Mouse (Mus musculus): ENCODE measurements around the gene Stra6. TPM values are rescaled to one million over a fixed set of nuclear protein-coding genes. Genes with fewer than 3 reads are reported as not detected.

Stra6 gene
- polyA plus RNA-seq, 1 experiment from 2014 or later = 4.0 TPM

GRCm38 (mm10) chr9:58143419-58143818 lies 79.8 kb downstream of the Stra6 start:
- Histone ChIP-seq H3K27ac (ENCODE audit: low read depth) (peak overlapping the region; percentile 73), H3K4me1 (ENCODE audit: insufficient read depth) (peaks cover 9% of the 10 kb centered on the region; the same call in 1 of the 2 replicates), H3K4me2 (no peak overlapping the region), H3K27me3 (ENCODE audit: insufficient read depth, low read length) (no peaks in the 10 kb centered on the region), H3K4me3 (ENCODE audit: low read depth, low read length) (no peak overlapping the region), H3K9ac (no peak overlapping the region), H3K9me3 (ENCODE audit: low read depth, low read length) (no peaks in the 10 kb centered on the region), H3K36me3 (ENCODE audit: insufficient read depth) (no peaks in the 10 kb centered on the region)
- TF ChIP-seq CTCF (IDR thresholded peaks at IDR 0.05; ENCODE audit: low read depth) = no peak
- peak; percentile 92 for DNase-seq
- peak; percentile 83 for ATAC-seq (ENCODE audit: insufficient read depth)
- WGBS = 12% methylated on average over 7 of the region's 7 CpGs

- Histone ChIP-seq H3K36me3 (ENCODE audit: insufficient read depth) (no peaks in the 10 kb centered on the region), H3K9me3 (ENCODE audit: low read depth, low read length) (no peaks in the 10 kb centered on the region), H3K4me1 (ENCODE audit: insufficient read depth) (peaks cover 7% of the 10 kb centered on the region; the same call in 1 of the 2 replicates), H3K4me3 (ENCODE audit: low read depth, low read length) (no peak overlapping the region), H3K4me2 (no peak overlapping the region), H3K9ac (no peak overlapping the region), H3K27me3 (ENCODE audit: insufficient read depth, low read length) (no peaks in the 10 kb centered on the region), H3K27ac (ENCODE audit: low read depth) (no peak overlapping the region)
- no peak for ATAC-seq (ENCODE audit: insufficient read depth)
- DNase-seq = no peak
- 67% methylated on average over 1 of the region's 1 CpGs for WGBS
- TF ChIP-seq CTCF (IDR thresholded peaks at IDR 0.05; ENCODE audit: low read depth) = no peak
These were observed 81.1 kb downstream of the Stra6 start for GRCm38 (mm10) chr9:58144664-58145063.

- H3K27ac ChIP-seq (ENCODE audit: low read depth) = no peak overlapping the region
- no peaks in the 10 kb centered on the region for H3K27me3 ChIP-seq (ENCODE audit: insufficient read depth, low read length)
- no peaks in the 10 kb centered on the region; the same call in 1 of the 2 replicates for H3K36me3 ChIP-seq (ENCODE audit: insufficient read depth)
- no peak overlapping the region for H3K4me2 ChIP-seq
- no peaks in the 10 kb centered on the region for H3K9me3 ChIP-seq (ENCODE audit: low read depth, low read length)
- no peak for DNase-seq
- no peak for TF ChIP-seq CTCF (IDR thresholded peaks at IDR 0.05; ENCODE audit: low read depth)
- H3K4me3 ChIP-seq (ENCODE audit: low read depth, low read length) = no peak overlapping the region
- no peak for ATAC-seq (ENCODE audit: insufficient read depth)
- H3K9ac ChIP-seq = no peak overlapping the region
- H3K4me1 ChIP-seq (ENCODE audit: insufficient read depth) = 0 out of 2 replicates have a peak, but pooled peaks cover under 1% of the 10 kb centered on the region
- WGBS = 82% methylated on average over 5 of the region's 5 CpGs
These were observed 81.8 kb downstream of the Stra6 start for GRCm38 (mm10) chr9:58145417-58145816.

- Histone ChIP-seq H3K4me2 (no peak overlapping the region), H3K9ac (no peak overlapping the region), H3K4me3 (ENCODE audit: low read depth, low read length) (no peak overlapping the region), H3K9me3 (ENCODE audit: low read depth, low read length) (no peaks in the 10 kb centered on the region), H3K36me3 (ENCODE audit: insufficient read depth) (peaks cover 12% of the 10 kb centered on the region; the same call in 1 of the 2 replicates), H3K27me3 (ENCODE audit: insufficient read depth, low read length) (no peaks in the 10 kb centered on the region), H3K4me1 (ENCODE audit: insufficient read depth) (peaks cover 9% of the 10 kb centered on the region; the same call in 1 of the 2 replicates), H3K27ac (ENCODE audit: low read depth) (no peak overlapping the region)
- TF ChIP-seq CTCF (IDR thresholded peaks at IDR 0.05; ENCODE audit: low read depth) = no peak
- ATAC-seq (ENCODE audit: insufficient read depth) (no peak), DNase-seq (no peak)
- WGBS = 54% methylated on average over 2 of the region's 2 CpGs
These were observed 85.2 kb downstream of the Stra6 start for GRCm38 (mm10) chr9:58148806-58149205.

GRCm38 (mm10) chr9:58150733-58151361 lies 87.3 kb downstream of the Stra6 start:
- H3K27me3 ChIP-seq (ENCODE audit: insufficient read depth, low read length) = no peaks in the 10 kb centered on the region
- no peak overlapping the region for H3K4me2 ChIP-seq
- H3K9ac ChIP-seq = no peak overlapping the region
- no peak overlapping the region for H3K4me3 ChIP-seq (ENCODE audit: low read depth, low read length)
- WGBS = 69% methylated on average over 4 of the region's 4 CpGs
- ATAC-seq (ENCODE audit: insufficient read depth) (no peak), DNase-seq (no peak)
- peaks cover 29% of the 10 kb centered on the region for H3K4me1 ChIP-seq (ENCODE audit: insufficient read depth)
- H3K27ac ChIP-seq (ENCODE audit: low read depth) = no peak overlapping the region
- peak; percentile 42 for TF ChIP-seq CTCF (IDR thresholded peaks at IDR 0.05; ENCODE audit: low read depth)
- H3K36me3 ChIP-seq (ENCODE audit: insufficient read depth) = peaks cover 12% of the 10 kb centered on the region; the same call in 1 of the 2 replicates
- no peaks in the 10 kb centered on the region for H3K9me3 ChIP-seq (ENCODE audit: low read depth, low read length)

GRCm38 (mm10) chr9:58153095-58153494 lies 89.5 kb downstream of the Stra6 start:
- Histone ChIP-seq H3K4me1 (ENCODE audit: insufficient read depth) (peaks cover 50% of the 10 kb centered on the region), H3K9ac (0 out of 2 replicates have a peak overlapping the region, but pooled peaks have one; percentile 26), H3K4me3 (ENCODE audit: low read depth, low read length) (no peak overlapping the region), H3K27me3 (ENCODE audit: insufficient read depth, low read length) (no peaks in the 10 kb centered on the region), H3K36me3 (ENCODE audit: insufficient read depth) (peaks cover 15% of the 10 kb centered on the region; the same call in 1 of the 2 replicates), H3K27ac (ENCODE audit: low read depth) (peak overlapping the region; percentile 75; the same call in 1 of the 2 replicates), H3K4me2 (0 out of 2 replicates have a peak overlapping the region, but pooled peaks have one; percentile 15), H3K9me3 (ENCODE audit: low read depth, low read length) (no peaks in the 10 kb centered on the region)
- DNase-seq (no peak), ATAC-seq (ENCODE audit: insufficient read depth) (no peak)
- WGBS = 80% methylated on average over 3 of the region's 3 CpGs
- TF ChIP-seq CTCF (IDR thresholded peaks at IDR 0.05; ENCODE audit: low read depth) = no peak

GRCm38 (mm10) chr9:58155366-58155765 lies 91.8 kb downstream of the Stra6 start:
- Histone ChIP-seq H3K9me3 (ENCODE audit: low read depth, low read length) (no peaks in the 10 kb centered on the region), H3K36me3 (ENCODE audit: insufficient read depth) (peaks cover 15% of the 10 kb centered on the region; the same call in 1 of the 2 replicates), H3K9ac (no peak overlapping the region), H3K27me3 (ENCODE audit: insufficient read depth, low read length) (no peaks in the 10 kb centered on the region), H3K4me3 (ENCODE audit: low read depth, low read length) (no peak overlapping the region), H3K4me2 (peak overlapping the region; percentile 72), H3K27ac (ENCODE audit: low read depth) (peak overlapping the region; percentile 72), H3K4me1 (ENCODE audit: insufficient read depth) (peaks cover 55% of the 10 kb centered on the region)
- ATAC-seq (ENCODE audit: insufficient read depth) = peak; percentile 29
- 36% methylated on average over 3 of the region's 3 CpGs for WGBS
- DNase-seq = peak; percentile 97
- no peak for TF ChIP-seq CTCF (IDR thresholded peaks at IDR 0.05; ENCODE audit: low read depth)
